Mouse (Mus musculus) cortical plate, adult 2 months (tissue): ENCODE measurements at regions not wholly inside any gene's neighbourhood (a gene's known extent, or its start where the extent isn't known, plus 50 kb on each side); places are given as distances from the start of the nearest gene placed in this dataset.
A peak's percentile ranks its signal among the peaks of the same experiment; 100 is the strongest.
"Not testable (repeated sequence)": the region's sequence is repeated elsewhere in the genome, so short reads cannot be mapped to it uniquely, and the experiment has no call there.

Source experiments
- H3K27ac ChIP-seq: fragments of 200-500 bp; 2 replicates; pipeline ENCODE4 v1.5.1; 2012; ENCODE audit warnings: low read length, control low read depth, inconsistent platforms; ENCODE audit not compliant: insufficient read depth
- H3K4me1 ChIP-seq: fragments of 200-500 bp; 2 replicates; pipeline ENCODE4 v1.6.1; 2011; ENCODE audit warnings: low read length; ENCODE audit not compliant: control insufficient read depth, insufficient read depth
- H3K4me3 ChIP-seq: fragments of 200-500 bp; 2 replicates; pipeline ENCODE4 v1.5.1; 2011; ENCODE audit warnings: mild to moderate bottlenecking, low read length, control low read depth; ENCODE audit not compliant: insufficient read depth
- CTCF ChIP-seq: fragments of 200-500 bp; IDR thresholded peaks from 2 replicates; pipeline ENCODE4 v1.5.1; 2011; ENCODE audit warnings: mild to moderate bottlenecking, control low read depth, low read length; ENCODE audit not compliant: insufficient read depth; ENCODE audit errors: extremely low read depth
- POLR2A ChIP-seq: fragments of 200-500 bp; IDR thresholded peaks from 2 replicates; pipeline ENCODE4 v1.6.1; 2011; ENCODE audit warnings: mild to moderate bottlenecking, low read length, control low read depth; ENCODE audit not compliant: insufficient read depth; ENCODE audit errors: extremely low read depth

DNA sequence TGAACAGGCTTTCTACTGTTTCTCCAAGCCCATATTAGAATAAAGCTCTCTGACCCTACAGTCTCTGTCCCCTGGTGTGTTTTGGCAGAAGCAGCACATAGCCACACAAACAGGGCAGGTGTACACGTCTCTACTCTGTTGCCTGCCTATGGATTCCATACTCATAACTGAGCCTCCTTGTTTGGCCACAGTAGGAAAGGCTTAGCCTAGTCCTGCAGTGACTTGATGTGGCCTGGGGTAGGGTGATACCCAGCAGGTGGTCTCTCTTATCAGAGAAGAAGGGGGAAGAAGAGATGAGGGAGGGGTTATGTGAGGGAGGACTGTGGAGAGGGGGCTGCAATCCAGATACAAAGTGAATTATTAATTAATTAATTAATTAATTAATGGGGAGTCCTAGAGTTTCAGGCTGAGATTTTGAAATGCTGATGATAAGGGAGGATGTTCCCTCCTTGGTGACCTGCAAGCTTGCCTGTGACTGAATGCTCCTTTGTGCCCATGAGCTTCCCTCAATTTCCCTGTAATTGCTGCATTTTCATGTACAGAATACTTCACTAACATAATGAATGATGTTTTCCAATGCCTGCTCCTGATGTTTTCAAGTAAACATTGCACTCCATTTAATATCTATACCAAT is 402.7 kb upstream of the Lrrc3b start:
- TF ChIP-seq CTCF, result no peak
- TF ChIP-seq POLR2A, result no peak
- Histone ChIP-seq H3K4me1 (no peaks in the 10 kb centered on the region), H3K4me3 (no peak overlapping the region), H3K27ac (no peak overlapping the region)

DNA sequence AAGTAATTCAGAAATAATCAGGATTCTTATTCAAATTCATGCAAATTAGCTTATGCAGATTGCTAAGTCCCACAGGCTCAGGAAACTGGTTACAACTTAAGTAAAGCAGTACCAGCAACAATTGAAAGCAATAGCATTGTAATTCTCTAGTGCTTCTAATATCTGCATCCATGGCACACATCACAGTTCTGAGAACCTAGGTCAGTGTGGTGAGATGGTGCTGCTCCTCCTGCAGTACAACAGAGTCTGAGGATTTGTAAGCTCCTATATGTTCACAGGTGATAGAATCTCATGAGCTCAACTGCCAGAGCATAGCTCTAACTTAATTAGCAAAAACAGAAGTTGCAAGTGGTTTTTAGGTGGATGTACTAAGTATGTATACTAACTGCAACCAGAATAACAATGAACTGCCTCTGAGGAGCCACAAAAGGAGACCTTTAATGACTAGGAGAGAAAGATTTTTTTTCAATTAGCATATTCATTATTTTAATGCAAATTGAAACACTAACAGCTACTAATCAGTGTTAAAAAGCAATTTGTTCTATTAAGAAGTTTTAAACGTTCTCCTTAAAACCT is 403.3 kb upstream of the Lrrc3b start:
- TF ChIP-seq CTCF (no peak), POLR2A (no peak)
- Histone ChIP-seq H3K4me3 (no peak overlapping the region), H3K4me1 (no peaks in the 10 kb centered on the region), H3K27ac (no peak overlapping the region)

DNA sequence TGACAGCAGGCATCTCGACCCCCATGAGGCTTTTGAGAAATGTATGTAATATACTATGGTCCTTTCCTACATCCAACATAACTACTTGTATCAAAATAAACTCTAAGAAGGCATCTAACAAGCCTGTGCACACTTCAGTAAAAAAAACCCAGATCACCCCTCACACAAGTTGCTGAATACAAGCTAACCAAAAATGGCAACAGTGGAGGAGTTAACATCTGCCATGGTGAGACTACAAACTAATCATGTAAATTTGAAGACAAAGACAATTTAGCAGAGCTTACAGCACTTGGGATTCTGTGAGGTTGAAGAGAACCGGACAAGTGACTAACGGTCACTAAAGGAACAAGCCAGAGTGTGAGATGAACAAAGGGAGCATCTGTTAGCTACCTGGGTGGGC is 380.6 kb upstream of the Ngly1 start:
- H3K4me3 ChIP-seq, result no peak overlapping the region
- H3K4me1 ChIP-seq, result no peaks in the 10 kb centered on the region
- TF ChIP-seq POLR2A (no peak), CTCF (no peak)
- H3K27ac ChIP-seq, result no peak overlapping the region

DNA sequence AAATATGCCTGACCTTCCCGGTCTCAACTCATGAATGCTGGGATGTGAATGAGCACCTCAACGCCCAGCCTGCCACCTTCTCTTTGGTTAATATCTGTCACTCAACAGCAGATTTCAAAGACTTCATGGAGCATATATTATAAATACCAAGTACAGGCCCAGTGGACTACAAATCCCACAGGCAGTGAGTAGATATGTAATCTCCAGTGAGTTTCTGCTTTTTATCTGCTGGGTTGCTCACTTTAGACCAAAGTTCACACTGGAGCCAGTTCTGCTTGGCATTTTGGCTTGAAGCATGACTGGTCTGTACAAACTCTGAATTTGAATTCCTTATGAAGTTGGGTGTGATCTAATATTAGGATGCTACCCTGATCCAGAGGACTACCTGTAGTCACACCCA is 377.1 kb upstream of the Ngly1 start:
- H3K27ac ChIP-seq, result no peak overlapping the region
- H3K4me1 ChIP-seq, result no peaks in the 10 kb centered on the region
- no peak overlapping the region for H3K4me3 ChIP-seq
- TF ChIP-seq CTCF (no peak), POLR2A (no peak)

DNA sequence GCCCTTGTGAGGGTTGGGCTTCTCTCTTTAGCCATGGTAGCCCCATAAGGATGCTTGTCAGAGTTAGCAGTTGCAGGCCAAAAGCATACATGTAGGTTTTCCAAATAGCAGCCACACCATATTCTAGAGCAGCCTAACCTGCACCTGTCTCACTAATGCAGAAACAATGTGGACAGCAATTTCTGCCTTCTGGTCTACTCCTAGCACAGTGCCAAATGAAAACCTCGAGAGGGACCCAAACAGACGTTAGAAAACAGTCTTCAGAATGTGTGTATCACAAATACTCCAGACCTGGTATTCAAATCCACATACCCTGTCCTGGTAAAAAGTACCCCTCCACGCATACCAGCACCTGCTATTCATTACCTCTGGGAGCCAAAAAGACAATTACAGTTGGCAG is 368.9 kb upstream of the Ngly1 start:
- Histone ChIP-seq H3K27ac (no peak overlapping the region), H3K4me1 (no peaks in the 10 kb centered on the region), H3K4me3 (no peak overlapping the region)
- TF ChIP-seq POLR2A, result no peak
- TF ChIP-seq CTCF, result no peak

DNA sequence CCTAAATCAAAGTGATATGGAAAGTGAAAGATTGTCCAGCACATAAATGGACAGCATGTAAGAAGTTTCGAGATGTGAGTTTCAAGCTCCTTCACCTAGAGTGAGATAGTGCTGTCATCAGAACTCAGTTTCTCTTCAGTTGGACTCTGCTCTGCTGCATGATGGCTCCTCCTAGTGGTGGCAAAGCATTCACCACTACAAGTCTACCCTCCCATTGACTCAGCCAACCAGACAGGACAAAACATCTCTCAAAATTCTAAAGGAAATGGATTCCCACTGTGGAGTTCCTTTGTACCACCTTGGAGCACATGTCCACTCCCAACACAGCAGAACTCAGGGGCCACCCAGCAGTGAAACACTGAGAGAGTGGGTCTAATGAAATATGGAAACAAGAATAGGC is 367.8 kb upstream of the Ngly1 start:
- H3K4me3 ChIP-seq, result no peak overlapping the region
- H3K4me1 ChIP-seq, result no peaks in the 10 kb centered on the region
- no peak overlapping the region for H3K27ac ChIP-seq
- TF ChIP-seq CTCF (peak; percentile 85), POLR2A (no peak)

DNA sequence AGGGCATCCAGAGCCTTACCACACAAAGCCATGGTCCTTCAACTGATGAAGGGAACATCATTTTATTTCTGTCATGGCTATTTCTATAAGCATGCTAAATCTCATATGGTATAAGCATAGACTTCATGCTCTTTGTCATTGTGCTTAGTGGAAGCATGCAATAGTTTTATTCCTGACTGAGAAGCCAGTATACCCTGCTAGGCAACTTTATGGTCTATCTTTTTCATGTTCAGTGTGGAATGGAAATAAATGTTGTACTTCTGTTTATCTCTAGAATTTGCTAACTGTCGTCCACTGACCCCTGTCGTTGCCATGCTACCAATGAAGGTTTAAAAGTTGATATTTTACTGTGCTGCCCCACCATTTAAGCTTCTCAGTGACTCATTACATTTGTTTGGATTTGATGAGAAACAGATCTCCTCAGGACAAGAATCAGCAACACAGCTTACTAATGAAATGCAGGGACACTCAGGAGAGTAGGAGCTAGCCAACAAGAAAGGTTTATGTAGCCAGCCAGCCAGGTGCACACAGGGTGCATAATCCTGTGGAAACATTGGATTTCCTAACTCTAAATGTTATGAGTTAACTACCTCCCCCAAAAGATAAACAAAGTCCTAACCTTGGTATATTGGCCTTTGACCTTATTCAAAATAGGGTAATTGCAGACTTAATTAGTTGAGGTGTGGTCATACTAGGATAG is 364.3 kb upstream of the Ngly1 start:
- Histone ChIP-seq H3K4me3 (no peak overlapping the region), H3K27ac (no peak overlapping the region), H3K4me1 (no peaks in the 10 kb centered on the region)
- TF ChIP-seq POLR2A (no peak), CTCF (no peak)

DNA sequence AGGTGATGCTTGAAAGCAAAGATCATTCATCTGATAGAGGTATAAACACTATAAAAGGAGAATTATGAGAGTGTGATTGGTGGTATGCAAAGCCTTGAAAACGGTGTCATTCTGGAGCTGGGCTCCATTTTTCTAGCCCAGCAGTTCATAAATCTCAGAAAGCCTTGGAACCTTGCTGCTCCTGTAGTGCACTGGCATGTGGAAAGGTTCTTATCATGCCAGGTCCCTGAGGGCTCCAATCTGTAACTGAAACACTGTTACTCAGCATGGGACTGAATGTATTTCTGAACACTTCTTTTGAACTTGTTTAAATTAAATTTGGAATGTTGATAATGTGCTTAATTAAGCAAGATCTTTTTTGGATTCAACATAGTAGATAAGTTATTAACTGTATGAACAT is 352.0 kb upstream of the Ngly1 start:
- no peak overlapping the region for H3K27ac ChIP-seq
- TF ChIP-seq POLR2A, result no peak
- TF ChIP-seq CTCF, result no peak
- H3K4me1 ChIP-seq, result no peaks in the 10 kb centered on the region

DNA sequence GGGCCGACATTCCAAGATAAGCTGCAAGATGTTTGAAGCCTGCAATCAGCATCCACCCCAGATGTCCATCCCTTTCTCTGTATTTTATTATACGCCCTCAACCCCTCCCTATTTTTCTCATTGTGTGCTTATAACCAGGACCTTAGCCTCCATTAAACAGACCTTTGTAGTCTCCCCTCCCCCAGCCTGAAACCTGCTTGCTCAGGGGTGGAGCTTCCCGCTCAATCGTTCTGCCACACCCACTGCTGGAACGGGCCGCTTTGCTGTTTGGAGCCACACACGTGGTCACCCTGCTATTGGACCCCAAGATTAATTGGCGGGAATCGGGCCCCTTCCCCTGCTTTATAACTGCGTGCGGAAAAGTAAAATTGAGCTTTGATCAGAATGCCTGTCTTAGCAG is 342.7 kb upstream of the Ngly1 start:
- H3K4me1 ChIP-seq, H3K27ac ChIP-seq, H3K4me3 ChIP-seq: not testable (repeated sequence)

More for the DNA sequence above, 352.0 kb upstream of the Ngly1 start:
- no peak overlapping the region for H3K4me3 ChIP-seq

DNA sequence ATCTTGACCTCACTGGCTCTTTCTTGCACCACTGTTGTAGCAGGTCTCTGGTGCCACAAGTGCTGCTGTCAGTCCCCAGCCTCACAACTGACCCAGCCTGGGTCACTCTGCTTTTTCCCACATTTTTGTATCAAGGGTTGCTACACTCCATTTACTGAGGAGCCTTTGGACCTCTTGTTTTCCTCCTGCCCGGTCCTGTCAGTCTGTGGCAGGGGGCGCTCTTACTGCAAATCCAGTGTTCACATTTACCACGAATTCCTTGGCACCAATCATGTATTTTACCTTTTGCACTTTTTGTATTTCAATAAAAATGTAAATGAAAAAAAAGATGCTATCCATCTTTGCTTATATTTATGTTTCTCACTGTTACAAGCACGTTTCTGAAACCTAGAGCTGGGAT is 335.9 kb upstream of the Ngly1 start:
- H3K27ac ChIP-seq, H3K4me1 ChIP-seq, H3K4me3 ChIP-seq: not testable (repeated sequence)

DNA sequence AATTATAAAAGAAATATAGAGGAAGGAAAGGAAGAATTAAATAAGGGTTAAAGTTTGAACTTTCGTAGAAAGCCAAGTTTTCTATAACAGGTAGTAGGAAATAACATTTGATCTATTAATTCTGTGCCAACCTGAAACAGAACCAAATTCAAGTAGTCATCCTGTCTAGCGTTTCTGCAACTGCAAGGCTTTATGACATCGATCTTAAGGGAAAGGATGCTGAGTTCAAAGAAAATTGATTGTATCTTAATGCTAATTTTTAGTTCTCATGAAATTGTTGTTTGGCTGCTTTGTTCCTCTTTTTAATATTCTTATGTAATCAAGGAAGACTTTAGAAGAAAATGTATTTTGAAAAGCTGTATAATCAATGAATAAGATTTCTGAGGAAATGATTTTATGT is 334.9 kb upstream of the Ngly1 start:
- TF ChIP-seq POLR2A, result no peak
- H3K4me1 ChIP-seq, result no peaks in the 10 kb centered on the region
- no peak overlapping the region for H3K27ac ChIP-seq
- no peak overlapping the region for H3K4me3 ChIP-seq

DNA sequence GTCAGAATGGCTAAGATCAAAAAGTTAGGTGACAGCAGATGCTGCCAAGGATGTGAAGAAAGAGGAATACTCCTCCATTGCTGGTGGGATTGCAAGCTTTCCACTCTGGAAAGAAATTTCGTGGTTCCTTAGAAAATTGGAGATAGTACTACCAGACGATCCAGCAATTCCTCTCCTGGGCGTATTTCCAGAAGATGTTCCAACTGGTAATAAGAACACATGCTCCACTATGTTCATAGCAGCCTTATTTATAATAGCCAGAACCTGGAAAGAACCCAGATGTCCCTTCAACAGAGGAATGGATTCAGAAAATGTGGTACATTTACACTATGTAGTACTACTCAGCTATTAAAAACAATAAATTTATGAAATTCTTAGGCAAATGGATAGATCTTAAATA is 324.4 kb upstream of the Ngly1 start:
- not testable (repeated sequence) for H3K27ac ChIP-seq, H3K4me3 ChIP-seq, H3K4me1 ChIP-seq
